Mouse (Mus musculus) ES-Bruce4 (cell line): ENCODE measurements around the gene Card19.

ENCODE experiments used
- CTCF ChIP-seq: IDR thresholded peaks from one replicate; pipeline ENCODE4 v1.8.1; 2011; ENCODE audit warnings: low read depth, low read length
- EP300 ChIP-seq: IDR thresholded peaks from 2 replicates; pipeline ENCODE4 v1.6.1; 2011; ENCODE audit warnings: low read depth, low read length; ENCODE audit not compliant: insufficient read depth
- POLR2A ChIP-seq: IDR thresholded peaks from one replicate; pipeline ENCODE4 v1.8.1; 2011; ENCODE audit warnings: low read length; ENCODE audit not compliant: insufficient read depth

DNA sequence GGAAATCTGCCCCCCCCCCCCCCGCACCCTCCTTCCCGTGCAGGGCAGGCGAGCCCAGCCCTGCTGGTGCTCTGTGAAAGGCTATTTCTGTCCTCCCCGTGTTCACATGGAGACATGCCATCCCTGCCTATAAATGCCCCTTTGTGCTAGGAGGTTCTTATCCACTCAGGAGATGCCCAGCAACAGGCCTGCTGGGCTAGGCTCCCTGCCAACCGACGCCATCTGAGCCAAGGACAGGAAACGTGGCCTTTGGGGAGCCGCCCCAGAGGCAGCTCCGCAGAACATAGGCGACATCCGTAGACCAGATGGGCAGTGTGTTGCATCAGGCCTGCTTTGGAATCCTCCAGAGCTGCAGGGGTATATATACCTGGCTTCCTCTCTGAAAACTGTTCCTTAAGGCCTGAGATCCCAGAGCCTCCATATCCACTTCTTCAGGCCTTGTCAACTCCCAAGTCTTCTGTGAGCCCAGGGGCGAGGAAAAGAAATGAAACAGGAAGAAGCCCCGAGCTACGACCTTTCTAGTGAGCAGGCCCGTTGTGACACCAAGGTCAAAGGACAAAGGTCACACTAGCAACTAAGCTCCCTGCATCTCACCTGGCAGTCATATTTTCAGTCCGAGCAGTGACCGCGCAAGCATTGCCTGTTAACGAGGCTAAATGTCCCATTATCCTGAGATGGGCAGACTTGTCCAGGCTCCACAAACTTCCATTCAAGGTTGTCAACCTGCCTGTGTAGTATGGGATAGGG lies 36.8 kb downstream of the Card19 start:
- TF ChIP-seq EP300 (no peak), CTCF (no peak), POLR2A (no peak)
